Mouse (Mus musculus): ENCODE measurements around the gene Nos1ap.

- TF ChIP-seq CTCF (IDR thresholded peaks at IDR 0.05) (no peak), EP300 (IDR thresholded peaks at IDR 0.05) (no peak)
Measured at GRCm38 (mm10) chr1:170380505-170380904, 209.2 kb downstream of the Nos1ap start.

All from lung, postnatal 0 days (tissue).